Mouse (Mus musculus): ENCODE measurements around the gene Arl4c.

DNA sequence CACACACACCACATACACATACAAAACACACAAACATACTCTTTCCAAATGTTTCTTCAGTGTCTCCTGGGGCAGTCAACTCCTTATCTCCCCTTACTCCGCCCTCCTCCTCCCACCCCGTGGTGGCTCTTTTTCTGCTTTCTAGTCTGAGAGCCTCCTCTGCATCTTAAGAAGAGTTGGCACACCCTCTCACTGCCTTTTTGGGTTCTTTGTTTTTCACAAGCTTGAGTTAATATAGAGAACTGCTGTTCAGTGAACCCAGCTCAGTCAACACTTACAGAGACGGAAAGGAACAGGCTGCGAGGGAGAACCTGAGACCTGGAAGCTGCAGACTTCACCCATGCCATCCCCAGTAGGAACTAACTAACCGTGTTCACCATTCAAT is 45.9 kb downstream of the Arl4c start:
- TF ChIP-seq CTCF (IDR thresholded peaks at IDR 0.05; ENCODE audit: low read depth) (no peak), EP300 (IDR thresholded peaks at IDR 0.05; ENCODE audit: low read depth) (no peak)

Measured in liver, embryonic 14.5 days (tissue).